Mouse (Mus musculus) embryonic facial prominence, embryonic 15.5 days (tissue): ENCODE results near the gene Bcl2l15. TPM values are rescaled to one million over a fixed set of nuclear protein-coding genes. Genes with fewer than 3 reads are reported as not detected.

ENCODE experiments used
- ATAC-seq: fragments of 200-750 bp; cut with Nextera tagmentation; 2 replicates; pipeline ENCODE4 v1.8.0; 2017; ENCODE audit warnings: low read depth, moderate TSS enrichment; ENCODE audit not compliant: insufficient number of reproducible peaks, low FRiP score, low TSS enrichment
- H3K27ac ChIP-seq: fragments of 300-500 bp; sonication (generic); replicated peaks from 2 replicates; pipeline ENCODE4 v1.5.1; 2015; ENCODE audit warnings: mild to moderate bottlenecking, inconsistent platforms
- H3K27me3 ChIP-seq: fragments of 300-500 bp; sonication (generic); 2 replicates; pipeline ENCODE4 v1.6.1; 2015; ENCODE audit warnings: inconsistent platforms
- H3K36me3 ChIP-seq: fragments of 300-500 bp; sonication (generic); 2 replicates; pipeline ENCODE4 v1.6.1; 2015; ENCODE audit warnings: mild to moderate bottlenecking, inconsistent platforms
- H3K4me1 ChIP-seq: fragments of 300-500 bp; sonication (generic); 2 replicates; pipeline ENCODE4 v1.6.1; 2015; ENCODE audit warnings: inconsistent platforms
- H3K4me2 ChIP-seq: fragments of 300-500 bp; sonication (generic); replicated peaks from 2 replicates; pipeline ENCODE4 v1.6.1; 2015; ENCODE audit warnings: mild to moderate bottlenecking, inconsistent platforms
- H3K4me3 ChIP-seq: fragments of 300-500 bp; sonication (generic); replicated peaks from 2 replicates; pipeline ENCODE4 v1.5.1; 2015; ENCODE audit warnings: mild to moderate bottlenecking, inconsistent platforms
- H3K9ac ChIP-seq: fragments of 300-500 bp; sonication (generic); 2 replicates; pipeline ENCODE4 v1.6.1; 2015; ENCODE audit warnings: inconsistent platforms
- H3K9me3 ChIP-seq: fragments of 300-500 bp; sonication (generic); replicated peaks from 2 replicates; pipeline ENCODE4 v1.6.1; 2016; ENCODE audit warnings: inconsistent platforms
- WGBS: fragments of 180-500 bp; shearing (Covaris S2); methylation state at CpG from one replicate; pipeline ENCODE4 v1.1.7; 2015; 5-methylcytosine and 5-hydroxymethylcytosine counted together
- polyA plus RNA-seq: library from polyadenylated mRNA; unstranded; fragments of >200 nt; fragmentation: Nextera tagmentation; extraction: Ambion mirVana; gene quantifications from 2 replicates; pipeline ENCODE4 v1.2.1, GENCODE M21; 2015

Gene Bcl2l15
- polyA plus RNA-seq, 1 experiment from 2014 or later: not detected

GRCm38 (mm10) chr3:103853804-103854203, 21.4 kb downstream of the Bcl2l15 start:
- H3K9ac ChIP-seq: no peak overlapping the region
- no peak overlapping the region for H3K4me2 ChIP-seq
- WGBS: 30% methylated on average over 8 of the region's 8 CpGs
- H3K27ac ChIP-seq: no peak overlapping the region
- ATAC-seq: no peak
- no peaks in the 10 kb centered on the region for H3K27me3 ChIP-seq
- H3K4me3 ChIP-seq: no peak overlapping the region
- H3K36me3 ChIP-seq: no peaks in the 10 kb centered on the region
- H3K9me3 ChIP-seq: no peaks in the 10 kb centered on the region
- no peaks in the 10 kb centered on the region for H3K4me1 ChIP-seq

DNA sequence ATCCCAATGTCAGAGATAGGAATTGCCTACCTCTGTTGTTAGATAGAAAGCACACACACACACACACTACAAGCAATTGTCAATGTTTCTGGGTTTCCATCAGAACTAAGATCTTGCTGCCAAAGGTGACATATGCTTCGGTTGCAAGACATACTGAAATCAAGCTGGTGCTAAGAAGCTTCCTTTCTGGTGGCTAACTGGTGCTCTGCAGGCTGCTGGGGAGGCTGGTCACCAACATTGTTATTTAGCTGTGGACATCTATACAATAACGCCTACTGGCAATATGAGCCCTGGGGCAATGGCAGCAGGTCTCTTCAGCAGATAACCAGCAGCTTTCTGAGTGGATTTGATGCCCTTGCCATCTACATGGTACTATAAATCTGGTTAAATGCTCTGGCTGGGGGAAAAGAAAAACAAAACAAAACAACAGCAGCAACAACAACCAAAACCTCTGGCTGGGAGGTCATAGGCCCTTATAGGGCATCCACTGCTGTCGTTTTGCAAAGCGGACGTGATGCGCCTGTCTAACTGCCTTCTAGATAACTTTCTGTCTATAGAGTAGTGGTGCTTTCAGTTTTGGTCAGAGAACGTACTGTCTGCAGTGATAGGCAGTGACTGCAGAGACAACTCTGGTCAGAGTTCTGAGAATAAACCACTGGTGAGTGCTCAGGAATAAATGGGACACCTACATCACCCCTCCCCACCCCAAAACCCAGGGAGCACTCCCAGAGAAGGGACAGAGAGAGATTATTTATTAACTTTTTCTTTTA, 24.8 kb downstream of the Bcl2l15 start:
- H3K4me3 ChIP-seq: no peak overlapping the region
- no peaks in the 10 kb centered on the region for H3K36me3 ChIP-seq
- no peak for ATAC-seq
- no peaks in the 10 kb centered on the region for H3K27me3 ChIP-seq
- H3K27ac ChIP-seq: no peak overlapping the region
- no peak overlapping the region for H3K9ac ChIP-seq
- no peak overlapping the region for H3K4me2 ChIP-seq
- H3K4me1 ChIP-seq: no peaks in the 10 kb centered on the region
- H3K9me3 ChIP-seq: no peaks in the 10 kb centered on the region
- WGBS: 86% methylated on average over 7 of the region's 7 CpGs

DNA sequence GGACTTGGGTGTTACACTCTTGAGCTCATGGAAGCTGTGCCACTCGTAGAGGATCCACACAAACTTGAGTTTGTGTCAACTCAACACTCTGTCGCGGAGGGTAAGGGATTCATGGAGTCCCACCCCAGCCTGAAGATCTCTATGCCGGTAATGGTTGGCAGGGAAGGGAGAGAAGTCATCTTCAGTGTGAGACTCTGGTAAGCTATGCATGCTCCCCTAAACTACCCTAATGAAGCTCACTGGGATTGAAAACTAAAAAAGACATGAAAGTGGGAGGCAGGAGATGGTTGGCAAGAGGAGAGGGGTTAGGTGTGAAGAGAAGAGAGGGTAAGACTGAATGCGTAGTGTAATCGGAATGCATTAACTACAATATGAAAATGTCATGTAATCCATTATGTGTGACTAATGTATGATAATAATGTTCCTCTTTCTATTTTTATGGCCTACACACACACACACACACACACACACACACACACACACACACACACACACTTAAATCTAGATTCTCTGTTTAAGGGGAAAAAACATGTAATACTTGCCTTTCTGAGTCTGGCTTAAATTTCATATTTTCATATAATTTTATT, 25.7 kb downstream of the Bcl2l15 start:
- Histone ChIP-seq H3K36me3 (no peaks in the 10 kb centered on the region), H3K27ac (no peak overlapping the region), H3K9me3 (no peaks in the 10 kb centered on the region), H3K4me1 (no peaks in the 10 kb centered on the region), H3K27me3 (no peaks in the 10 kb centered on the region), H3K4me3 (no peak overlapping the region), H3K9ac (no peak overlapping the region), H3K4me2 (no peak overlapping the region)
- 82% methylated on average over 6 of the region's 6 CpGs for WGBS
- ATAC-seq: no peak

DNA sequence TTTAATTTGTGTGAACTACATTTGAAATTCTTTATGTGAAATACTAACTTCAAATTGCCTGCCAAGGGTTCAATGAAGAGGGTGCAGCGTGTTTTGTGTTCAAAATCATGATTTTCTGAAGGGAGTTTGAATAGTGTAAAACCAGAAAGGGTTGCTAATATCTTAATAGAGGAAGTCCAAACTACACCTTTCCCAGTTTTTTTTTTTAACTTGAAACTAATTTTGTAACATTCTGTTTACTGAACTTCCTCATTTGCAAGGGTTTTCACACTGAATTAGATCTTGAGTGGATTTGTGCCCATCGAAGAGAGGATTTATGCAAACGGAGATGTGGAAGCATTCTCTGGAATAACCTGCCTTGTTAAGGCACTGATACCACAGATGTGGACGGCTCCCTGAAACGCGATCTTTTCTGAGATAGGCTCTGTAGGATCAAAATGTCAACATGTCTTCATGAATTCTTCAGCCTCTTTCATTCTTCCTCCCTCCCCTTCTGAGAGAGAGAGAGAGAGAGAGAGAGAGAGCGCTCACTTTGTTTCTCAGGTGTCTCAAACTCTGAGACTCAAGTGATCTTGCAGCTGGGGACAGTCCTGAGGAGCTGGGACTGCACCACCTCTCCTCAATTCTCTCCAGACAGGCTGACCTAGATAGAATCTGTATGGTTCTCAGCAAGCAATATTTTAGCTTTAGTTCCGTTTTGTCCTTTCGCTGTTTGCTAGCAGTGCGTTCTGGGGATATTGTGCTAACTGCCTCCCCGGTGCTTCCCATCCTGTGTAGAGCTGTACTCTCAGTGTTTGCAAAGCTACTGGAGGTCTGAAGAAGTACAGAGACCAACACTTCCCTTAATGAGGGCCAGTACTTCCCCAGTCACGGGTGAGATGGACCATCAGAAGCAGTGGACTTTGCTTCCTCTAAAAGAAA, 26.7 kb downstream of the Bcl2l15 start, which contains the start of gene Ptpn22:
Gene Ptpn22, plus strand, starts transcription at position 915 of the 921 bp plus-strand sequence.
- WGBS: 67% methylated on average over 12 of the region's 12 CpGs

GRCm38 (mm10) chr3:103859851-103860391, 27.5 kb downstream of the Bcl2l15 start:
- no peak; the same call in 1 of the 2 replicates for ATAC-seq
- no peaks in the 10 kb centered on the region for H3K27me3 ChIP-seq

More for the DNA sequence above, 26.7 kb downstream of the Bcl2l15 start, which contains the start of gene Ptpn22:
- no peaks in the 10 kb centered on the region for H3K36me3 ChIP-seq
- H3K9ac ChIP-seq: no peak within 1 kb of the TSS
- H3K4me1 ChIP-seq: no peaks in the 10 kb centered on the region
- H3K4me2 ChIP-seq: no peak within 1 kb of the TSS
- no peak within 1 kb of the TSS for H3K4me3 ChIP-seq
- no peaks in the 10 kb centered on the region for H3K9me3 ChIP-seq
- ATAC-seq: no peak
- H3K27ac ChIP-seq: no peak within 1 kb of the TSS
- H3K27me3 ChIP-seq: no peaks in the 10 kb centered on the region

GRCm38 (mm10) chr3:103862721-103863220, 30.4 kb downstream of the Bcl2l15 start:
- H3K4me2 ChIP-seq: no peak overlapping the region
- H3K36me3 ChIP-seq: no peaks in the 10 kb centered on the region
- no peak for ATAC-seq
- H3K27me3 ChIP-seq: no peaks in the 10 kb centered on the region
- no peak overlapping the region for H3K4me3 ChIP-seq
- no peaks in the 10 kb centered on the region for H3K9me3 ChIP-seq
- H3K4me1 ChIP-seq: no peaks in the 10 kb centered on the region
- H3K9ac ChIP-seq: no peak overlapping the region
- 67% methylated on average over 4 of the region's 4 CpGs for WGBS
- H3K27ac ChIP-seq: no peak overlapping the region

More at GRCm38 (mm10) chr3:103859851-103860391, 27.5 kb downstream of the Bcl2l15 start:
- no peaks in the 10 kb centered on the region for H3K36me3 ChIP-seq
- H3K4me3 ChIP-seq: no peak overlapping the region
- no peaks in the 10 kb centered on the region for H3K4me1 ChIP-seq
- H3K27ac ChIP-seq: no peak overlapping the region
- no peak overlapping the region for H3K4me2 ChIP-seq
- no peak overlapping the region for H3K9ac ChIP-seq
- whole genome bisulfite sequencing: 61% methylated on average over 6 of the region's 6 CpGs
- H3K9me3 ChIP-seq: no peaks in the 10 kb centered on the region

DNA sequence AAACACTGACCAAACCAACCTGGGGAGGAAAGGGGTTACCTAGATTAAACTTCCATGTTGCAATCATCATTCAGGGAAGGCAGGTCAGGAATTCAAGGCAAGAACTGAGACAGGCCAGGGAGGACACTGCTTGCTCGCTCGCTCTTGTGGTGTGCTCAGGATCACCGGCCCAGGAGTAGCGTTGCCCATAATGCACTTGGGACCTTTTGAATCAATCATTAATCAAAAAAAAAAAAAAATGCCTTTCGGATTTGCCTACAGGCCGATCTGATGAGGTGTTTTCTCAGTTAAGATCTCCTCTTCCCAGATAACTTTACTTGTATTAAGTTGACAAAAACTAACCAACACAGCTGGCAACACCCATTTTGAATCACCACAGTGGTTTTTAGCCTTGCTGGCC, 31.8 kb downstream of the Bcl2l15 start:
- H3K9me3 ChIP-seq: no peaks in the 10 kb centered on the region
- no peaks in the 10 kb centered on the region for H3K36me3 ChIP-seq
- no peak overlapping the region for H3K27ac ChIP-seq
- H3K27me3 ChIP-seq: no peaks in the 10 kb centered on the region
- H3K4me1 ChIP-seq: no peaks in the 10 kb centered on the region
- 86% methylated on average over 6 of the region's 6 CpGs for WGBS
- H3K4me3 ChIP-seq: no peak overlapping the region
- no peak overlapping the region for H3K4me2 ChIP-seq
- ATAC-seq: no peak
- no peak overlapping the region for H3K9ac ChIP-seq

DNA sequence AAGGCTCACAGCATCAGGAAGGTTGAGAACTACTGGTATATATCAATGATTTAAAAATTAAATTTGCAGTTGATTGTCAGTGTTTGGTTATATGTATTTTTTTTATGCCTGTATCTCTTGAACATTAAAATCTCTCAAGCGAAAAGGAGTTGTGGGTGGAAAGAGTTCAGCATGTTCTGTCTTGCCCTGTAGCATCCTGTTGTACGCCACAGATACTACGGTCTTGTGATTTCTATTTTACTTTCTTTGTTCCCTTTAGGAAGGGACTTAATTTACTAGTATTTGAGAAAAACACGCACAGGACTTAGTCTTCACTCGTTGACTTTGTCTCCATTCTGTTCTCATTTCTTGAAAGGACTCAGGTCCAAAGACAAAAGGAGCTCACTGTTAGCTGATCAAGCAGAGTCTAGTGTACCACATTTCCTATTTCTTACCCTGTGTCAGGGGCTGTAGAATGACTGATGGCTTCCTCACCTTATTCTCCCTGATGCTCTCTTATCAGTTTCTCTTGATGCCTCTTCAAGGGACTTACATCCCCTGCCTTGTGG, 35.1 kb downstream of the Bcl2l15 start:
- Histone ChIP-seq H3K9me3 (no peaks in the 10 kb centered on the region), H3K9ac (no peak overlapping the region), H3K27me3 (no peaks in the 10 kb centered on the region), H3K4me1 (no peaks in the 10 kb centered on the region), H3K27ac (no peak overlapping the region), H3K36me3 (no peaks in the 10 kb centered on the region), H3K4me2 (no peak overlapping the region), H3K4me3 (no peak overlapping the region)
- no peak for ATAC-seq
- 78% methylated on average over 5 of the region's 5 CpGs for WGBS

DNA sequence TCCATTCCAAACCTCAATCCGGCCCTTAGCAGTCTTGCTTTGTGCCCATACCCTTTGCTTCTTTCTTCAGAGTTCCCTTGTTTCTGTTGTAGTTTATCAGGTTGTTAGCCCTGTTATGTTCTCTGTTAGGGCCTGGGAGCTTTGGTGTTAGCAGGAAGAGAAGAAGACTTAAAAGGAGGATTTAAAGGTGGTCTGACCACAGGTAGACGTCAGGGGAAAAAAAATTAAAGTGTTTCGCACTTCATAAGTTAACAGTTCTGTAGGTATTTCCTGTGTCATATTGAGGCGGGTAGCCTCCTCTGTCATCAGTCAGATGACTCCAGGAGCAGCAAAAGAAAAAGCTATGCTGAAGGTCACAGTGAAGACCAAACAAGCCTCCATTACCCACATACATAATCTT, 35.6 kb downstream of the Bcl2l15 start:
- Histone ChIP-seq H3K9ac (no peak overlapping the region), H3K27me3 (no peaks in the 10 kb centered on the region), H3K4me2 (no peak overlapping the region), H3K4me1 (no peaks in the 10 kb centered on the region), H3K9me3 (no peaks in the 10 kb centered on the region), H3K36me3 (no peaks in the 10 kb centered on the region), H3K27ac (no peak overlapping the region), H3K4me3 (no peak overlapping the region)
- 75% methylated on average over 4 of the region's 4 CpGs for WGBS
- ATAC-seq: no peak

- H3K36me3 ChIP-seq: no peaks in the 10 kb centered on the region
- no peak overlapping the region for H3K9ac ChIP-seq
- H3K27me3 ChIP-seq: no peaks in the 10 kb centered on the region
- no peak overlapping the region for H3K4me2 ChIP-seq
- H3K4me3 ChIP-seq: no peak overlapping the region
- H3K27ac ChIP-seq: no peak overlapping the region
- no peaks in the 10 kb centered on the region for H3K9me3 ChIP-seq
- ATAC-seq: no peak
- WGBS: 43% methylated on average over 3 of the region's 3 CpGs
- no peaks in the 10 kb centered on the region for H3K4me1 ChIP-seq
Observed at GRCm38 (mm10) chr3:103872663-103873098, 40.3 kb downstream of the Bcl2l15 start.
